1 mouse cellular context compared by ENCODE assay signal in the genomic region with DNA sequence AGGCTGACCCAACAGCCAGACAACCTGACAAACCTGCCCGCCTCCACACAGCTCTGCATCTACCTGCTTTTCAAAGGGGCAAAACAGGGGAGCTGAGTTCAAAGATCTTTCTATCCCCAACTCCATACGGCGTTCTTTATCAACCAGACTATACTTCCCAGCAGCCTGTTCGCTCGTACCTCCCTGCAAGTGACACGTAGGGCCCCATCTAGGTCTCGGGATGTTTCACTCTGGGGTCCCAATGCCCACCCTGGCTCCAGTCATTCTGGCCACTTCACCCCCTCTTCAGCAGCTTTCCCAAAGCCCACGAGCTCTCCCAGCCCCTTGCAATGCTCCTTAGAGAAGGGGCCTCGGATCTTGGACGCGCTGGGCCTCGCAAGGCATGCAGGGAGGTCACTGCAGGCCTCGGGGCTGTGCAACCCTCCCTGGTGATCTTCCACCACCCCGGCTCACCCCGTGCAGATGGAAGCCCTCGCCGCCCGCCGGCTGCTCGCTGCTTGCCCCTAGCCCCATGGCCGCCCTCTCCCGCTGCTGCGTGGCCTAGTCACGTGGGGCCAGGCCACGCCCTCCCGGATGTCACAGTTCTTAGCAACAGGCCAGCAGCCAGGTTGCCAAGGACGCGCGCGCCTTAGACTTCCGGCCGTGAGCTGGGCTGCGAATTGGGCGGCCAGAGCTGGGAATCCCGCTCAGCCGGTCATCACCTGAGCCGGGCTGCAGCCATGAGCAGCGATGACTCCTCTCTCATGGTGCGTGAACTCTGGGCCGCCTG.
TF ChIP-seq lines count a peak whose summit lies in the region.

TSS of gene Gorasp1 (minus strand) at position 561 of the 769 bp plus-strand sequence.
TSS of gene Ttc21a (plus strand) at position 602 of the 769 bp plus-strand sequence.

TF ChIP-seq in MEL, 35 proteins besides CTCF, POLR2A, EP300 and RAD21 (continued from another document):
- TF ChIP-seq MYC (IDR thresholded peaks at IDR 0.05; ENCODE audit: low read depth, low read length) (peak; percentile 53; the same call in 1 of the 2 replicates), NELFE (IDR thresholded peaks at IDR 0.05; ENCODE audit: low read depth, low read length) (peak; percentile 83), ETS1 (IDR thresholded peaks at IDR 0.05; ENCODE audit: low read depth, low read length) (no peak), CHD1 (IDR thresholded peaks at IDR 0.05; ENCODE audit: low read depth, low read length) (no peak), USF2 (IDR thresholded peaks at IDR 0.05; ENCODE audit: borderline replicate concordance in 1 of 2, insufficient read depth in 1 of 2, low read depth in 1 of 2, low read length in 2 of 2) (peak; percentile 67 to 85; a peak in 3 of 4 replicates), HCFC1 (IDR thresholded peaks at IDR 0.05; ENCODE audit: low read depth, low read length) (peak; percentile 74), ZC3H11A (IDR thresholded peaks at IDR 0.05; ENCODE audit: low read depth, low read length) (no peak), USF1 (IDR thresholded peaks at IDR 0.05; ENCODE audit: low read depth, low read length) (peak; percentile 98), CHD2 (IDR thresholded peaks at IDR 0.05; ENCODE audit: low read length) (no peak), POLR2AphosphoS2 (IDR thresholded peaks at IDR 0.05; ENCODE audit: low read length) (peak; percentile 77), MAFK (IDR thresholded peaks at IDR 0.05; ENCODE audit: borderline replicate concordance, low read depth, low read length) (no peak), KAT2A (conservative IDR thresholded peaks at IDR 0.05; ENCODE audit: low read depth, low read length) (no peak), ZKSCAN1 (IDR thresholded peaks at IDR 0.05; ENCODE audit: low read depth, low read length) (no peak), TCF12 (IDR thresholded peaks at IDR 0.05; ENCODE audit: low read depth, low read length) (peak; percentile 43; the same call in 1 of the 2 replicates), POLR2AphosphoS5 (IDR thresholded peaks at IDR 0.05; ENCODE audit: borderline replicate concordance, low read depth, low read length) (no peak), JUND (IDR thresholded peaks at IDR 0.05; ENCODE audit: low read depth, low read length) (no peak), ELF1 (IDR thresholded peaks at IDR 0.05; ENCODE audit: low read depth, low read length) (peak; percentile 65; the same call in 1 of the 2 replicates), SMC3 (IDR thresholded peaks at IDR 0.05; ENCODE audit: low read depth, low read length) (no peak), BHLHE40 (IDR thresholded peaks at IDR 0.05; ENCODE audit: borderline replicate concordance, low read depth, low read length) (peak; percentile 57; the same call in 1 of the 2 replicates), TBP (IDR thresholded peaks at IDR 0.05; ENCODE audit: low read depth, low read length) (no peak), E2F4 (IDR thresholded peaks at IDR 0.05; ENCODE audit: borderline replicate concordance, low read depth, low read length) (no peak)
